Mouse (Mus musculus) thymus, postnatal 25 days (tissue): ENCODE results near the gene Vwa1.
"Not testable (repeated sequence)": the region's sequence is repeated elsewhere in the genome, so short reads cannot be mapped to it uniquely, and the experiment has no call there.

ENCODE experiments used
- DNase-seq: peaks from one replicate; pipeline ENCODE4 v3.0.0; 2022

The Vwa1 gene

GRCm38 (mm10) chr4:155774280-155774754 is at the start of gene Vwa1:
TSS of gene Vwa1 (minus strand) at chr4:155774698.
- DNase-seq = peak; percentile 86

GRCm38 (mm10) chr4:155823443-155823842 is 48.9 kb upstream of the Vwa1 start:
- DNase-seq = no peak

GRCm38 (mm10) chr4:155821025-155821424 is 46.5 kb upstream of the Vwa1 start:
- DNase-seq = no peak

- no peak for DNase-seq
These were observed 43.0 kb upstream of the Vwa1 start for GRCm38 (mm10) chr4:155817533-155817932.

GRCm38 (mm10) chr4:155812665-155813181 is 38.2 kb upstream of the Vwa1 start:
- DNase-seq = peak; percentile 34

- DNase-seq = peak; percentile 91
These were observed 37.6 kb upstream of the Vwa1 start, which contains the start of gene Ccnl2 for GRCm38 (mm10) chr4:155811929-155812664. TSS of gene Ccnl2 (plus strand) at chr4:155812489.

GRCm38 (mm10) chr4:155807841-155808240 is 33.3 kb upstream of the Vwa1 start:
- no peak for DNase-seq

GRCm38 (mm10) chr4:155803340-155804041 is 29.0 kb upstream of the Vwa1 start:
- DNase-seq = peak; percentile 97

GRCm38 (mm10) chr4:155802741-155803339 is 28.3 kb upstream of the Vwa1 start, which contains the start of gene Mrpl20:
TSS of gene Mrpl20 (plus strand) at chr4:155802878.
- DNase-seq = peak; percentile 15

GRCm38 (mm10) chr4:155802075-155802474 is 27.6 kb upstream of the Vwa1 start:
- no peak for DNase-seq

GRCm38 (mm10) chr4:155793730-155794129 is 19.2 kb upstream of the Vwa1 start:
- no peak for DNase-seq

- no peak for DNase-seq
These were observed 16.9 kb upstream of the Vwa1 start for GRCm38 (mm10) chr4:155791240-155791933.

GRCm38 (mm10) chr4:155790650-155791161 is 16.2 kb upstream of the Vwa1 start:
- DNase-seq = no peak

GRCm38 (mm10) chr4:155790021-155790489 is 15.6 kb upstream of the Vwa1 start, which contains the start of gene Ankrd65:
TSS of gene Ankrd65 (plus strand) at chr4:155790439.
- no peak for DNase-seq

GRCm38 (mm10) chr4:155788833-155789232 is 14.3 kb upstream of the Vwa1 start:
- DNase-seq = not testable (repeated sequence)

GRCm38 (mm10) chr4:155788300-155788699 is 13.8 kb upstream of the Vwa1 start:
- DNase-seq = no peak

- DNase-seq = no peak
These were observed 11.3 kb upstream of the Vwa1 start, which contains the start of gene Tmem88b for GRCm38 (mm10) chr4:155785819-155786218. TSS of gene Tmem88b (minus strand) at chr4:155785874.

GRCm38 (mm10) chr4:155785246-155785645 is 10.7 kb upstream of the Vwa1 start:
- no peak for DNase-seq

- peak; percentile 71 for DNase-seq
These were observed 9.7 kb upstream of the Vwa1 start for GRCm38 (mm10) chr4:155784081-155784701.

GRCm38 (mm10) chr4:155783486-155784080 is 9.1 kb upstream of the Vwa1 start:
- DNase-seq = no peak

GRCm38 (mm10) chr4:155780895-155781294 is 6.4 kb upstream of the Vwa1 start:
- no peak for DNase-seq
